Mouse (Mus musculus): ENCODE measurements at regions not wholly inside any gene's neighbourhood (a gene's known extent, or its start where the extent isn't known, plus 50 kb on each side); places are given as distances from the start of the nearest gene placed in this dataset.

- Histone ChIP-seq H3K27me3 (ENCODE audit: control insufficient read depth, insufficient read depth, low read length) (no peaks in the 10 kb centered on the region), H3K9me3 (replicated peaks; ENCODE audit: control insufficient read depth, low read length) (no peaks in the 10 kb centered on the region), H3K4me2 (ENCODE audit: low read depth, low read length) (no peak overlapping the region), H3K27ac (replicated peaks; ENCODE audit: low read depth, low read length) (no peak overlapping the region), H3K36me3 (replicated peaks; ENCODE audit: control insufficient read depth, insufficient read depth, low read depth, low read length) (no peaks in the 10 kb centered on the region), H3K4me1 (ENCODE audit: control insufficient read depth, insufficient read depth, low read length) (no peaks in the 10 kb centered on the region), H3K4me3 (ENCODE audit: low read depth, low read length) (no peak overlapping the region), H3K9ac (replicated peaks; ENCODE audit: low read length) (no peak overlapping the region)
- ATAC-seq (replicated peaks; ENCODE audit: insufficient number of reproducible peaks, low FRiP score, low TSS enrichment, low read depth) (no peak), DNase-seq (ENCODE audit: low spot score) (no peak)
- 86% methylated on average over 9 of the region's 9 CpGs for WGBS
These were observed 130.3 kb downstream of the Btg1 start for GRCm38 (mm10) chr10:96747015-96747663.

- Histone ChIP-seq H3K4me2 (ENCODE audit: low read depth, low read length) (no peak overlapping the region), H3K27ac (replicated peaks; ENCODE audit: low read depth, low read length) (no peak overlapping the region), H3K27me3 (ENCODE audit: control insufficient read depth, insufficient read depth, low read length) (no peaks in the 10 kb centered on the region), H3K9ac (replicated peaks; ENCODE audit: low read length) (no peak overlapping the region), H3K36me3 (replicated peaks; ENCODE audit: control insufficient read depth, insufficient read depth, low read depth, low read length) (no peaks in the 10 kb centered on the region), H3K4me3 (ENCODE audit: low read depth, low read length) (no peak overlapping the region), H3K9me3 (replicated peaks; ENCODE audit: control insufficient read depth, low read length) (no peaks in the 10 kb centered on the region), H3K4me1 (ENCODE audit: control insufficient read depth, insufficient read depth, low read length) (no peaks in the 10 kb centered on the region)
- ATAC-seq (replicated peaks; ENCODE audit: insufficient number of reproducible peaks, low FRiP score, low TSS enrichment, low read depth) (no peak), DNase-seq (ENCODE audit: low spot score) (peak; percentile 23)
- WGBS = 45% methylated on average over 5 of the region's 5 CpGs
These were observed 134.1 kb downstream of the Btg1 start for GRCm38 (mm10) chr10:96750861-96751260.

DNA sequence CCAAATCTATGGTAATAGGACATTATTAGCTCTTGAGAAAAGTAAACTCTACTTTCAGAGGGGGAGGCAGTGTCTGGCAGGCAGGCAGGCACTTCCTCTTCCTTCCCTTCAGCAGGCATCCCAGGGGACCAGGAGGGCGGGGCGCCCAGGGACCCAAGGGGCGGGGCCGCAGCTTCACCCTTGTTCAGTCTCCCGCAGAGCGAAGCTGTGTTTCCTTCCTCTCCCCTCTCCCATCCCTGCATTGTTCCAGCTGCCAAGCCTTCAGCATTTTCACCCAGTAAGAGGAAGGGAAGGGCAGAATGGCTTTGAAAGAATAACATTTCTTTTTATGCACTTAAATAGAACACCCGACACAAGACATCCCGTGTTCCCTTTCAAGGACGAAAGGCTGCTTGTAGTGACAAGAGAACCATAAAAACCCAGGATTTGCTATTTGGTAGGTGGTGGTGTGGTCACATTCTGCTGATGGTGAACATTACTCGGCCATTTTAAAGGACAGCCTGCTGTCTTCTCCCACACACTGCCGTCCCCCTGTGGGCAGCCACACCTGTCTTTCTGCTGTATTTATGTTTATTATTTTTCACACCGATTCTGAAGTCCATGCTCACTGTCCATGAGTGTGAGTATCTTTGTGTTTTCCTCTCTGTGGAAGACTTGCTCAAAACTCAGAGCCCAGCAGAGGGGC lies 134.9 kb downstream of the Btg1 start:
- H3K4me1 ChIP-seq (ENCODE audit: control insufficient read depth, insufficient read depth, low read length) = no peaks in the 10 kb centered on the region
- no peaks in the 10 kb centered on the region for H3K27me3 ChIP-seq (ENCODE audit: control insufficient read depth, insufficient read depth, low read length)
- ATAC-seq (replicated peaks; ENCODE audit: insufficient number of reproducible peaks, low FRiP score, low TSS enrichment, low read depth) (peak; percentile 72; the same call in 1 of the 2 replicates), DNase-seq (ENCODE audit: low spot score) (peak; percentile 68)
- no peak overlapping the region for H3K4me3 ChIP-seq (ENCODE audit: low read depth, low read length)
- 19% methylated on average over 12 of the region's 12 CpGs for WGBS
- no peak overlapping the region for H3K27ac ChIP-seq (replicated peaks; ENCODE audit: low read depth, low read length)
- no peaks in the 10 kb centered on the region for H3K36me3 ChIP-seq (replicated peaks; ENCODE audit: control insufficient read depth, insufficient read depth, low read depth, low read length)
- 0 out of 2 replicates have a peak overlapping the region, but pooled peaks have one; percentile 14 for H3K9ac ChIP-seq (replicated peaks; ENCODE audit: low read length)
- no peaks in the 10 kb centered on the region for H3K9me3 ChIP-seq (replicated peaks; ENCODE audit: control insufficient read depth, low read length)
- peak overlapping the region; percentile 8; the same call in 1 of the 2 replicates for H3K4me2 ChIP-seq (ENCODE audit: low read depth, low read length)

DNA sequence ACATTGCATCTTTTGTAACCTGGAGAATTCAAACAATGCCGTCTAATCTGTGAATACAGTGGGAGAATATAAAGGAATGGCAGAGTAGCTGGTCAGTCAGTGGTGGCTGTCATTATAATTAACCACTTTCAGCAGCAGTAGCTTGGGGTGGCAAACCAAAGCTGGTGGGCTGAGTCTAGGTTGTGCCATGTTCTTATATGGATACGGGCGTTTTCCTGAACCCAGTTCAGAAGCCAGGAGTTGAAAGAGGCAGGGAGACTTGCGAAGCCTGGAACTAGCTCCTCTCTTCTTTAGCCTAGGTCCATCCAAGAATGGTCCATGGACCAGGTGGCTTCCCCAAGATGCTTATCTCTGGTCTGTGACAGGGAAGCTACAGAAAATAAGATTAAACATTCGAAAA lies 135.7 kb downstream of the Btg1 start:
- Histone ChIP-seq H3K4me2 (ENCODE audit: low read depth, low read length) (no peak overlapping the region), H3K36me3 (replicated peaks; ENCODE audit: control insufficient read depth, insufficient read depth, low read depth, low read length) (no peaks in the 10 kb centered on the region), H3K9me3 (replicated peaks; ENCODE audit: control insufficient read depth, low read length) (no peaks in the 10 kb centered on the region), H3K4me3 (ENCODE audit: low read depth, low read length) (no peak overlapping the region), H3K4me1 (ENCODE audit: control insufficient read depth, insufficient read depth, low read length) (no peaks in the 10 kb centered on the region), H3K27ac (replicated peaks; ENCODE audit: low read depth, low read length) (no peak overlapping the region), H3K27me3 (ENCODE audit: control insufficient read depth, insufficient read depth, low read length) (no peaks in the 10 kb centered on the region), H3K9ac (replicated peaks; ENCODE audit: low read length) (no peak overlapping the region)
- WGBS = 83% methylated on average over 5 of the region's 5 CpGs
- DNase-seq (ENCODE audit: low spot score) = no peak
- no peak for ATAC-seq (replicated peaks; ENCODE audit: insufficient number of reproducible peaks, low FRiP score, low TSS enrichment, low read depth)

DNA sequence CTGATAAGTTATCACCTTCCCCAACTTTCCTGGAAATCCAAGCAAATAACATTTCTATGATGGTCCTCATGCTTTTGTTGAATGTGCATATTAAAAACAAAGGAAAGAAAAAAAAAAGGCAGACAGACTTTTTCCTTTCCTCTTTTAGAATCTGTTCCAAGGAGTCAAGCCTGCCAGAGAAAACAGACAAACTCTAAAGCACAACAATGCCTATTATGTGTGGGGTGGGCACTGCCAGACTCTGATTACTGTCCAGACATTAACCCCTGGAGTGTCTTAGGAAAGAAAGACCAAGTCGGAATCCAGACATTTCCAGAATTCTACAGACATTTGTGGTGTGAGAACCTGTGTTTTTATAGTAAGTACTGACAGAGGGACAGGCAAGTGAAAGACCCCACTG lies 136.7 kb downstream of the Btg1 start:
- DNase-seq (ENCODE audit: low spot score) (no peak), ATAC-seq (replicated peaks; ENCODE audit: insufficient number of reproducible peaks, low FRiP score, low TSS enrichment, low read depth) (no peak)
- no peaks in the 10 kb centered on the region for H3K27me3 ChIP-seq (ENCODE audit: control insufficient read depth, insufficient read depth, low read length)
- WGBS = 48% methylated on average over 1 of the region's 1 CpGs
- H3K9me3 ChIP-seq (replicated peaks; ENCODE audit: control insufficient read depth, low read length) = no peaks in the 10 kb centered on the region
- H3K9ac ChIP-seq (replicated peaks; ENCODE audit: low read length) = no peak overlapping the region
- no peaks in the 10 kb centered on the region for H3K4me1 ChIP-seq (ENCODE audit: control insufficient read depth, insufficient read depth, low read length)
- no peak overlapping the region for H3K27ac ChIP-seq (replicated peaks; ENCODE audit: low read depth, low read length)
- no peaks in the 10 kb centered on the region for H3K36me3 ChIP-seq (replicated peaks; ENCODE audit: control insufficient read depth, insufficient read depth, low read depth, low read length)
- no peak overlapping the region for H3K4me2 ChIP-seq (ENCODE audit: low read depth, low read length)
- no peak overlapping the region for H3K4me3 ChIP-seq (ENCODE audit: low read depth, low read length)

DNA sequence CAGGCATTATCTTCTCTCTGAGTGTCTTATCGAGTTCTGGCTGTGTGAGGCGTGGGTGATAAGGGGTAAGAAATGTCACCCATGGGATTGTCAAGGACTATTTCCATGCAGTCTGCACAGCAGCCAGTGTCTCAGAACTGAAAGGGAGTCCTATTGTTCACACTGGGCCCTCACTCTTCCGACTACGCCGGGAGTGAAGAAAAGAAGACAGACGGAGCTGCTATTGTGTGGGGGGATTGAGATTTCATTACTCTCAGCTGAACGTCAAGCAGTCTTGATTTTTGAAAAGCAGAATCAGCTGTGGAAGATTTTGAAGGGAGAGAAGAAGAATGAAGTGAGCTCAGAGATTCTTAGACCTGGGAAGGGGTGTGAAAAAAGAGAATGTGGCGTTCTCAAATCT lies 138.9 kb downstream of the Btg1 start:
- Histone ChIP-seq H3K36me3 (replicated peaks; ENCODE audit: control insufficient read depth, insufficient read depth, low read depth, low read length) (no peaks in the 10 kb centered on the region), H3K4me2 (ENCODE audit: low read depth, low read length) (no peak overlapping the region), H3K9ac (replicated peaks; ENCODE audit: low read length) (no peak overlapping the region), H3K4me3 (ENCODE audit: low read depth, low read length) (no peak overlapping the region), H3K27me3 (ENCODE audit: control insufficient read depth, insufficient read depth, low read length) (no peaks in the 10 kb centered on the region), H3K4me1 (ENCODE audit: control insufficient read depth, insufficient read depth, low read length) (no peaks in the 10 kb centered on the region), H3K27ac (replicated peaks; ENCODE audit: low read depth, low read length) (no peak overlapping the region), H3K9me3 (replicated peaks; ENCODE audit: control insufficient read depth, low read length) (no peaks in the 10 kb centered on the region)
- WGBS = 57% methylated on average over 8 of the region's 8 CpGs
- DNase-seq (ENCODE audit: low spot score) (no peak), ATAC-seq (replicated peaks; ENCODE audit: insufficient number of reproducible peaks, low FRiP score, low TSS enrichment, low read depth) (no peak)

- no peak for ATAC-seq (replicated peaks; ENCODE audit: insufficient number of reproducible peaks, low FRiP score, low TSS enrichment, low read depth)
- Histone ChIP-seq H3K27me3 (ENCODE audit: control insufficient read depth, insufficient read depth, low read length) (no peaks in the 10 kb centered on the region), H3K27ac (replicated peaks; ENCODE audit: low read depth, low read length) (no peak overlapping the region), H3K4me1 (ENCODE audit: control insufficient read depth, insufficient read depth, low read length) (no peaks in the 10 kb centered on the region), H3K4me3 (ENCODE audit: low read depth, low read length) (no peak overlapping the region), H3K9ac (replicated peaks; ENCODE audit: low read length) (no peak overlapping the region), H3K36me3 (replicated peaks; ENCODE audit: control insufficient read depth, insufficient read depth, low read depth, low read length) (no peaks in the 10 kb centered on the region), H3K4me2 (ENCODE audit: low read depth, low read length) (no peak overlapping the region), H3K9me3 (replicated peaks; ENCODE audit: control insufficient read depth, low read length) (no peaks in the 10 kb centered on the region)
- 51% methylated on average over 5 of the region's 5 CpGs for WGBS
- no peak for DNase-seq (ENCODE audit: low spot score)
These were observed 139.7 kb downstream of the Btg1 start for GRCm38 (mm10) chr10:96756355-96757084.

DNA sequence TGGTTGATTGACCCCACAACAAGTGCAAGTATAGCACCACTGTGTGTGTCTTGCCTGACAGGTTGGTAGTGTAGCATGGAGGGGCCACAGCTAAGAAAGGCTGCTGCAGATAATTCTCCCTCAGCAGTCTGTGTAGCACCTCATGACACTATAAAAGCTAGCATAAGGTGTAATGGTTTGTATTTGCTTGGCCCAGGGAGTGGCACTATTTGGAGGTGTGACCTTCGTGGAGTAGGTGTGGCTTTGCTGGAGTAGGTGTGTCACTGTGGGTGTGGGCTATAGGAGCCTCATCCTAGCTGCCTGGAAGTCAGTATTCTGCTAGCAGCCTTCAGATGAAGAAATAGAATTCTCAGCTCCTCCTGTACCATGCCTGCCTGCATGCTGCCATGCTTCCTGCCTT lies 140.5 kb downstream of the Btg1 start:
- no peaks in the 10 kb centered on the region for H3K36me3 ChIP-seq (replicated peaks; ENCODE audit: control insufficient read depth, insufficient read depth, low read depth, low read length)
- WGBS = 85% methylated on average over 1 of the region's 1 CpGs
- H3K9ac ChIP-seq (replicated peaks; ENCODE audit: low read length) = no peak overlapping the region
- H3K9me3 ChIP-seq (replicated peaks; ENCODE audit: control insufficient read depth, low read length) = no peaks in the 10 kb centered on the region
- no peak overlapping the region for H3K27ac ChIP-seq (replicated peaks; ENCODE audit: low read depth, low read length)
- no peak for DNase-seq (ENCODE audit: low spot score)
- H3K4me1 ChIP-seq (ENCODE audit: control insufficient read depth, insufficient read depth, low read length) = no peaks in the 10 kb centered on the region
- no peak overlapping the region for H3K4me2 ChIP-seq (ENCODE audit: low read depth, low read length)
- no peak for ATAC-seq (replicated peaks; ENCODE audit: insufficient number of reproducible peaks, low FRiP score, low TSS enrichment, low read depth)
- no peak overlapping the region for H3K4me3 ChIP-seq (ENCODE audit: low read depth, low read length)
- H3K27me3 ChIP-seq (ENCODE audit: control insufficient read depth, insufficient read depth, low read length) = no peaks in the 10 kb centered on the region
